Mouse (Mus musculus) kidney, adult 8-10 months (tissue): ENCODE data around the gene Cbx4.

Experiments
- DNase-seq, 2 experiments: peaks; one replicate each; pipeline ENCODE4 v3.0.0; 2022

Cbx4 gene

DNA sequence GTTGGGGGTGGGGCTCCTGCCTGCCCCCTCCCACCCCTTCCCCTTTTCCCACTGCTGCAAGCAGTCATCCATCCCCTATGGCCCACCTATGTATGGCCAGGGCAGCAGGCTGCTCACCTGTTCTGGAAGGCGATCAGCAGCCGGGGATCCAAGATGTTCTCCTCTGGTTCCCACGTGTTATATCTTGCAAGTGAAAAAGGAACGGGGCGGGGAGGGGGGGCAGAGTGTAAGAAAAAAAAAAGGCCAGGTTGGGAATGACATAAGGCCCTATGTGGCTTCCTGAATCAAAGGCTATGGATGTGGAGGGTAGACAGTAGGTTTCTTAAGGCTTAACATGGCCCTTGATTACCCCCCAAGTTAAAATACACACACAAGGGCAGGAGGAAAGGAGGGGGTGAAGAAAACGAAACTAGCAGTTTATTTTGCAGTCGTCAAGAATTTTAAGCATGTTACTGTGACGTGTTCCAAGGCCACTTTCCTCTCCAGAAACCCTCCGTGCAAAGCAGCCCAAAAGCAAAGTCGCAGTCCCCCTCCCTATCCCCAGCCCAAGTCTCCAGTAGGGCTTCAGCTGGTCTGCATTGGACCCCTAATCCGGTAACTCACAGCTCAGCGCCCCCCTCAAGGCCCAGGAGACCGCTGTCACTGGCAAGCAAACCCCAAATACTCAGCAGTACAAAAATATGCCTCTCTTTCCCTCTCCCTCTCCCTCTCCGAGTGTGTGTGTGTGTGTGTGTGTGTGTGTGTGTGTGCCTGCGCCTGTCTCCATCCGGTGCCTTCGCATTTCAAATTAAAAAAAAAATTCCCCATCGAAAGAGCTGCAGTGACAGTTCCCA, 1.4 kb downstream of the Cbx4 start:
- DNase-seq: peak in 1 of 2 experiments; percentile 22

DNA sequence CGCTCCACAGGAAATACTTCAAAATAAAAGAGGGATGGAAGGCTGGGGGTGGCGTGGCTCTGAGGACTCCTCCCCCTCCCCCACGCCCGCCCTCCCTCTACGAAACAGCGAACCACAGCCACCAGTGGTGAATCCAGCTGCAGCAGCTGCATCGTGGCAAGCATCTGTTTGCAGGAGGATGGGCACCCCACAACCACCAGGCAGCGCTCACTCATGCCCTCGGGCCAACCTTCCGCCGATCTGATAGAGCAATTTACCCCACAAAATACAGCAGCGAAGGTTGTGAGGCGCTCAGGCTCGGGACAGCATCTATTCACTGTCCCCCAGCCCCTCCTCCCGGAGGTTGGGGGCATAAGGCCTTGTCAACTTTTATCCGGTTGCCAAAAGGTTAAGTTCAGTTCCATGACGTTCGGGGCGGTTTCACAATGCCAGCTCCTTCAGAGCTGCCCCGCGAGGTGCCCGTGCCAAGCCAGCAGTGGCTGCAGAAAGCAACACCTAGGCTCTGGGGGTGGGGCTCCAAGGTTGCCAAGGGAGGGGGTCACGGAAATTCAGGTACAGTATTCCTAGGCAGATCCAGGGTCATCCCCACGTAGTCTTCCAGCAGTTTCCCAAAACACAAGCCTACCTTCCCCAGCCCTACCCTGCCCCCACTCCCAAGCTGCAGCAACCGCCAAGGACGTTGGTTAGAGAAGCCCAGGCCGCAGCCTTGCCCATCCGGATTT, 2.1 kb downstream of the Cbx4 start:
- peak; percentile 65 to 67 for DNase-seq

DNA sequence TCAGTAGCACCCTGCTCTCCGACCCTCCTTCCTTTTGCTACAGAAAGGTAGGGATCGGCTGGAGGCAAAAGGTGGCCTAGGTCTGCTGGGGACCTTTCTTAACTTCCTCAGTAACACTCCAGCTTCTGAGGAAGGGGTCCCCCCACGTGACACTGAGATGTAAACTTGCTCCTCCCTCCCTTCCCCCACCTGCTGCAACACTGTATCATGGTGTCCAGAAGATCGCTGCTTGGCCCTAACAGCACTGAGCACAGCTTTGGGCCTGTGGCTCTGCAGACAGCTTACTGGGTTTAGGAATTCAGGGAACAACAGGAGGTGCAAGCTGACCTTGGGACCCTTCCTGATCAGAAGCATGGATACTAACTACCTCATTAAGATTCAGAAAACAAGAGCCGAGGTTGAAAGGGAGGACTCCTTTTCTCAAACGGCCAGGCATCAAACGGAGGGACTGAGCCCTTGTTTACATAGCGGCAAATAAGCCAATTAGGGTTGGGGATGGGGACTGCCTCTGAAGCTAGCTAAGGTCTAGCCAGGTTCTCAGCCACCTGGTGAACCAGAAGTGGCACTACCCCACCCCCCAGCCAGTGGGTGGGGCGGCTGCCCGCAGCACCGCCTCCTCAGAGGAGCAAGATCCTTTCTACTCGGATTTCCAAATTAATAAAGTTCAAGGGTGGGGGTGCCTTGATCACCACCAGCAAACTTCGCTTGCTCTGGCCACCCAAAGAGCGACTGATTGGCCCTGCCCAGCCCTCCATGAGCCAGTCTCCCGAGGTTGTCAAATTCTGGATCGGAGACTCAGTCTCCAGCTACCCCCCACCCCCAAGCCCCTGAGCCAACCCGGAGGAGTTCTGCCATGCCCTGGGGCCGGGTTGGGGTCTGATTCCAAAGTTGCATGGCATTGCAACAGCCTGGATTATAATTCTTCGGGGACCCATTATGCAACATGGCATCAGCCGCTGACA, 3.1 kb downstream of the Cbx4 start:
- DNase-seq: peak in 1 of 2 experiments; percentile 41

DNA sequence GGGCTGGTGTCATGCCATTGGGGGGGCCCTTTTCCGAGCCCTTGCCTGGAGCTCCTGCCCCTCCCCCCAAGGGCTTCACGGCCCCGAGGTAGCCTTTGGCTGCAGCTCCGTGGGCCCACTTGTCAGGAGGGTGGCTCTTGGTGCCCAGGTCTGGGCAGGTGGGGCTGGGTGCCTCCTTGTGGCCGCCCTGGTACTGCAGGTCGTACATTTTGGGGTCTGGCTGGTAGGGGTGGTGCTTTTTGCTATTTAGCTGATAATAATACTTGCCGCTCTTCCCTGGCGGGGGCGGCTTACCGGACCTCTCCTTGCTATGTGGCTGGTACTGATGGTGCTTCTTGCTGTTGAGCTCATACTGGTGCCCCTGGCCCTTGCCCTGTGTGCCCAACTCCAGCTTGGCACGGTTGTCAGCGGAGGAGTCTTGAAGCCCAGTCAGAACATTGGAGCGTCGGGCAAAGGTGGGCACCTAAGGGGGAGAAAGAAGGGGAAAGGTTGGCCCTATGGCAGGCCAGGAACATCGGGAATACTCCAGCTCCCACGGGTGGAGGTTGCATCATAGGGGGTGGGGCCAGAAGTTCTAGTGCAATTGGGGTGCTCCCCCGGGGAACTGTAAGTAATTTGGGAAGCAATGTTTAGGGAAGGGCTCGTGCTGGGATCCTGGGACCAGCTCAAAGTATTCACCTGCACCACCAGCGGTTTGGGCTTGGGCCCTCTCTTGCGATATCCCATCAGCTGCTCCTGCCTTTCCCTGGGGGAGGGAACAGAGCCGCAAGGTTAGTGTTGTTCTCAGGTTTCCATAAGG, 4.0 kb downstream of the Cbx4 start:
- DNase-seq: peak in 1 of 2 experiments; percentile 56

DNA sequence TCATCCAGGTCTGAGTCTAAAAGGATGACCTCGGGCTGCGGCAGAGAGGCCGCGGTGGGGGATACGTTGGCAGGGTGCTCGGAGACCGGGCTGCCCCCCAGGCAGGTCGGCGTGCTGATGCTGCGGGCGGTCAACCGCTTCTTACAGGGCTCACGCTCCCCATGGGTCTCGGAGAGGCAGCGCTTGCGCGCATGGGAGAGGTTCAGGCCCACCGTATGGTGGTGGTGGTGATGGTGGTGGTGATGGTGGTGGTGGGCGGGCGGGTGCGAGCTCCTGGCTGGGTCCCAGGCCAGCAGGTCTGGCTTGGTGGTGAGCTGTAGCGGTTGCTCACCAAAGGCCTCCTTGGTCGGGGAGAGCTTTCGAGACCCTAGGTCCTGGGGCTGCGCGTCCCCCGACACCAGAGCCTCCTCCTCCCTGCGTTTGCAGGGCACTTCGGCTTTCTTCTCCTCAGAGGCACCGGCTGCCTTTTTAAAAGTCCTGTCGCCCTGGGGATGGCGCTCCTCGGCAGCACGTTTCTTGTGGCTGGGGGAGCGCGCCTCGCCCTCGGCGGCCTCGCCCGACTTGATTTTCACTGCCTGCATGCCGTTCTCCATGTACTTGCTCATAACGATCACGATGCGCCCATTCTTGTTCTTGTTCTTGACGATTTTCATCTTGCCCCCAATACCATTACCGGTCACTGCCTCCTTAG, 4.7 kb downstream of the Cbx4 start:
- DNase-seq: no peak

DNA sequence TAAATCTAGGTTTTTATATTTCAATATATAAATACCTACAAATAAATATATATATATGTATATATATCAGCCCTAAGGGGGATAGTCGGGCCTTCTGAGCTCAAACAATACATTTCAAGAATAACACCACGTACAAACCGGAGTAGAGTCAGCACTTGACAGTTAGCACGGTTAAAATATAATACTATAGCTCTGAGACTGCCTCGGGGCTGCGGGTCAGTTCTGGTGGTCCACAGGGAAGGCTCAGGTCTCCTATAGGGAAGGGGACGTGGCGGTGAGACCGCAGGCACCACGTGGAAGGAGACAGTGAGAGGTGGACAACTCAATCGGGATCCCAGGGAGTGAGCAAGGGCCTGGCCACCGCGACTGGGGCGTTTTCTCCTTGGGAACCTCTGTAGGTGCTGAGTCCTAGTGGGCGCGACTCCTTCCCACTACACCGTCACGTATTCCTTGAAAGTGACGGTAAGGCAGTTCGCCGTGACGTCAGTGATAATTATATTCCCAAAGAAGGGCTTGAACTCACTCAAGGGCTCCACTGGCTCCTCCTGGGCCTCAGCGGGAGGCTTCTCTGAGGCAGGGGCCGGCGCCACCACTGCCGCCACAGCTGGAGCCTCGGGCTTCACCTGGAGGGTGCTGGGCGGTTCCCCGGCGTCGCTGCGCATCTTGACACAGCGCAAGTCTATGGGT, 5.4 kb downstream of the Cbx4 start:
- DNase-seq: no peak

DNA sequence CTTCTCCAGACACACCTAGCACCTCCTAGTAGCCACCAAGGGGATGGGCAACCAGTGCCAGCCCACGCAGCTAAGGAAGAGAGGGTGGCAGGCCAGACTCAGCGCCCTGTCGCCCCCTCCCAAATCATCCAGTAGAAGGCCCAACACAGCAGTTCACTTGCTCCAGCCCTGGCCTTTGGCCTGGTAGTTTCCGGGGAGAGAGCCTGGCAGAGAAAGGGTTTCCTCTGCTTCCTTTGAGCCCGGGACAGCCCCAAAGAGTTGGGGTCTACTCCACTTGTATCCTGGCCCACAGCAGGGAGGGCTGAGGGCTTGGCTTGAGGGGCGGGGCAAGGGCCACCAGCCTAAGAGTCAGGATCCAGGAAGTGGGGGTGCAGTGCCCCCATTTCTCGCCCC, 6.6 kb downstream of the Cbx4 start:
- DNase-seq: no peak

DNA sequence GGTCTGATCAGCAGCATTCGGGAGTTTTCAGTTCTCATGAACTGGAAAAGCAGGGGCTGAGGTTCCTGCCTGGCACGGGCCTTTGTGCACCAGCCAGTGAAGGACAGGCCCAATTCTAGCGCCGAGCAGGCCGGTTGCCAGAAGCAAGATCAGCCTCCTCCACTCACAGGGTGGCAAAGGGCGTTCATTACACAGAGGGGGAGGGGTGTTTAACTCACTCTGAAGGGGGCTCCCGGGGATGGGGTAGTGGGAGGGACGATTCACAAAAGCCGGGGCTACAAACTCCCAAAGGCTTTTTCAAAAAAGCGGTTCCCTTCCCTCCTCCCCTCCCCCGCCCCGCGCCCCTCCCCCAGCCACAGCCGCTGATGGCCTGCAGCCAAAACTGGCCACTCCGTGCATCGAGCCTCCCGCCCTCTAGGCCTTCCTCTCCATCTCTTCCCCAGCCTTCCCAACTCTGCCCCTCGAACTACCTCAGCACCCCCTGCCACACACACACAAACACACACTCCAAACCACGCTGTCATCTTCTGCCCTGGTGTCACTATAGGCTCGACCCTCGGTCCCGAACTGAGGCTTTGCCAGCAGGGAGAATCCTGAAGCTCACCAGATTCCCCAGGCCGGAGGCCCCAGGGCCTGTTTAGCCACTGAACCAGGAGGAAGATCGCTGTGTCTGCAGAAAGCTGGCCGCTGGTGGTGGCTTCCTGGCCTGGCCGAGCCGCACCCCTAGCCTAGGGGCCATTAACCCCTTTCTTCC, 7.2 kb downstream of the Cbx4 start:
- peak; percentile 75 to 78 for DNase-seq

DNA sequence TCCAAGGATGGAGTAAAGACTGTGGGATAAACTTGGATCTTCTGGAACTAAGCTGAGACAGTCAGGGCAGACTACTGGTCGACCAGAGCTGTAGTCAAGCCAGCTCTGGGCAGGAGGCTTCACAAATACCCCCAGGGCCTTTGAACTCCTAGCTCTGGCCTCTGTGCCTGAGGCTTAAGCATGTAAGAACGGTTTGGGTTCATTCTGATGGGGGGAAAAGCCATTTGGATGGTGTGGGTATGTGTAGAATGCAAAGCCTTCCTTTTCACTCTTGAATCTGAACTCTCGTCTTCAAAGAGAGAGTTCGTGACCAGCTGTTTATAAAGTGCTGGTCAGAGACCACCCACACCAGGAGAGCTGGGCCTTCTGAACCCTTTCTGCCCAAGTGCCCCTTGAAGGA, 8.3 kb downstream of the Cbx4 start:
- DNase-seq: no peak

DNA sequence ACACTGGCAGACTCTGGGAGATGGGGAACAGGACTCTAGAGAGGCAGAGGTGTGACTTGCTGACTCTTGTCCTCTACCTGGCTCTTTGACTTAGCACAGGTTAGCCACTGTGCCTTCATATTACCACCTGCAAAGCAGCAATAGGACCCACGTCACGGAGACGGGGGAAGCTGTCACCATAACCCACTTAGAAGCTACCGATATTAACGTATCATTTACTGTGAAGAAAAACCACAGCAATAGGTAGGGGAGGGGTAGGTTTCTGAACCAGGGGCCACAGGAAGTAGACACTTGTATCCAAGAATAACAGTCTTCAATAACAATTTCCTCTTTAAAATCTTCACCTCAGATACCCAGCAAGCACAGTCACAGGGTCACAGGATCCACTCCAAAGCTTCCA, 10.2 kb downstream of the Cbx4 start:
- no peak for DNase-seq

DNA sequence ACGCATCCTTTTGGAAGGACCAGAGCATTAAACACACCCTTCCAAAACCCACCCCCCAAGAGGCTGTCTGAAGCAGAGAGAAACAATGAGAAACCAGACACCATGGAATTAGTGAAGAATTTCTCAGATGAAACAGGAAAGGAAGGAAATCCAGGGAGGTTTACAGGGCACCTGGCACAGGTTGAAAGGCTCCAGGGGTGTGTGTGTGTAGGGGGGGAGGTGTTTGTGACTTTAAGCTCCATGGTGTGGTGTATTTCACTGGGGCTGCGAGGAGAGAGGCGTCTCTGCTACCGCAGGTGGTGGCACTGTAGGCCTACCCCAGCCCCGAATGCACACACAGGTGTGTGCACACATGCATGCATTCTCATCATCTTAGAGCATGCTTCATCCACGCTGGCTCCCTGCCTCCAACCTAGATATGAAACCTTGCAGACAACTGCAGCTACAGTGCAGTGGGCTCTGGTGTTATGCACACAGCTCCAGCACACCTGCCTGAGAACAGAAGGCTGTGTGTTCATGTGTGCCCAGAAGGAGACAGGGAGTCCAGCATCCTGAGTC, 12.1 kb downstream of the Cbx4 start:
- no peak for DNase-seq

DNA sequence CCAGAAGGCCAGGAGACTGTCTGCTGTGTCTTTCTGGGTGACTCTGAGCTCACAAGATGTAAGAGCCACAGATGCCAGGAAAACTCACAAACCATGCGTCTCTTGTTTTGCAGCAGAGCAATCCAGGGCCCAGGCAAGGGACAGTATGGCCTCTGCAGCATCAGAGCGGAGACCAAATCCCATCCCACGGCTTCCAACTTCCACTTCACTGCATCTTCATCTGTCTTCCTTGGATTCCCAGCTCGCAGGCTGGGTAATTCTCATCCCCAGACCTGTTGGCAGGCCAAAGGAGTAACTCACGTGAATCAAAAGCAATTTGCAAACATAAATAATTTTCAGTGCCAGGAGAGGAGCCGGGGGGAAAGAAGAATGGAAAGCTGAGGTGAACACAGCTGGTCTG, 13.0 kb downstream of the Cbx4 start:
- DNase-seq: no peak

DNA sequence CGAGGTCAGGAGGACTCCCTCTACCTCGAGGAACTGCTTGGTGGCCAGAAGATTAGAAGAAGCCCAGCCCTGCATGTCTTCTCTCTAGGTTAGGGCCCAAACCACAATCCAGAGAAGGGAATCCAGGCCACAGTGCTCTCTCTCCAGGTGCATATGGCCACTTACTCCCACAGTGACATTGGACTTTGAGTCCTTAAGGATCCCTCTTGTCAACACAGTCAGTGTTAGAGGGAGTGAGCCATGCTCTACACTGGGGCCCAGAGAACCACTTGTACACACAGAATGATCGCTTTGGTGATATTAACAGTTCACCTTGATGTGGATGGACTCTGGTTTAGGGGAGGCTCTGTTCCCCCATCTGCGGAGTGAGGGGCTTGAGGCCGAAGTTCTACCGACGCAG, 13.8 kb downstream of the Cbx4 start:
- no peak for DNase-seq

DNA sequence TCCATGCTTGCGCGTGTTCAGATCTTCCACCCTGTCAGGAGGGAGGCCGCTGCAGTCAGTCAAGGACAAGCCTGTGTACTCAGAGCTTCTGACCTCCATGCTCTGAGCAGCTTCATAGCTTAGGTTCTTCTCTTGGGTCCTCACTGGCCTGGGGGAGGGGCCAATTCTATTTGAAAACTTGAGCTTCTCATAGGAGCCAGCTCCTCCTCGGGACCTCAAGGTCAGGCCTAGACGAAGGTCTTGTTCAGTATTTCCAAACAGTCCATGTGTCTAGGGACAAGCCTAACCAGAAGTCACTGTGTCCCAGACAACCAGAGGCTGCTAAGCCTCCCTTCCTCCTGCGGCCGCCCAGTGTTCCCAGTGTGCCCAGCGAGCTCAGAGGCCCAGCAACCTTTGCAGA, 19.2 kb downstream of the Cbx4 start:
- DNase-seq: no peak

DNA sequence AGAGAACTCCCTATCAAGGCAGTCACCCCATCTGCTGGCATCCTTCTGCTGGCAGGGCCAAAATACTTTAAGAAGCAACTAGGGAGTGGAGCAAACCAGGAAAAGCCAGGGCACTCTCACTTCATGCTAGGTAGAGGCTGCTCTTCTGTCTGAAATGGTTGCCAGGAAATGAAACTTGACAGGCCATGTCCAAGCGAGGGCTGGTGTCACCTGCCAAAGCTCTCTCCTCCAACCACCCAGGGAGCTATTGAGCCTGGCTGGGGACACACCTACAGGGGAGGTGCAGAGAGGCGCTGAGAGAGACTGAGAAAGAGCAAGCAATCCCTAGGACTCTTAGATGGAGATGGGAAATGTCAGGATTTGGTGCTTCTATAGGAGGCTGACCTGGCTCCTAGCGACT, 26.8 kb downstream of the Cbx4 start:
- no peak for DNase-seq

DNA sequence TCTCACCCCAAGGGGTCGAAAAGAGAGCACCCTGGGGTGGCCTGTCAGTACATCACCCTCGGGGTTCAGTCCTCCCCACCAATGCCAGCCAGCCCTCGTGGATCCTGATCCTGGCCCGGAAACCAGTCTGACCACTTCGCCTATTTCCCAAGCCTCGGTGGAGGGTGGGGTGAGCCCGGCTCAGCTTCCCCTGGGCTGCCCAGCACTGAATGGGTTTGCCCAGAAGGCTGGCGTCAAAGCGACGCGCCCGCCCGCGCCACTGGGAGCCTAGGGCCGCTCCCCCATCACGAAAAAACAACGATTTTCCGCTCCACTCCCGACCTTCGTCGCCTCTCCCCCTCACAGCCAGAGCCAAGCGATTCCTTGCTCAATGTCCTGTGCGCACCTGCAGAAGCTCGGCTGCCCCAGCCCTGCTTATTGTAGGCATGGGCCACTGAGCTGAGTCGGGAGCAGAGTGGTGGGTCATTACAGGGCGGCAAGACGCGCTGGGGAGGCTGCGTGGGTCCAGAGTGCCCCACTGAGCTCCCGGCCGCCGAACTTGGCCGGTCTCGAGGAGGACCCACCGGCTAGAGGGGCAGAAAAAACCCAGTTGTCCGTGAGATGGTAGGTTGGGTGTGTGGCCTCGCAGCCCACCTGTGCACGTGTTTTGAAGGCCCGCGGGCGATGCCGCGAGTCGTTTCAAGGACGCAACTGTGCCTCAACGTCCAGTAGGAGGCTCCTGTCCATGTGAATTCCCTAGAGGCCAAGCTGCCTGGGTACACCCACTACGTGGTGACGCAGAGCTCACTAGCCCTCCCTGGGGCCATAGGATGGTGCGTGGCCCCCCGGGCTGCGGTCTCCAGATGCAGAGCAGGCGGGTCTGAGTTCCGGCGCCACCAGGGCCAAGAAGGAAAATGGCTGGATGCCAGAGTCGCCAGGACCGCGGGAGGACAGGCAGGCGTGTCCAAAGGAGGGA, 27.7 kb downstream of the Cbx4 start:
- no peak for DNase-seq

DNA sequence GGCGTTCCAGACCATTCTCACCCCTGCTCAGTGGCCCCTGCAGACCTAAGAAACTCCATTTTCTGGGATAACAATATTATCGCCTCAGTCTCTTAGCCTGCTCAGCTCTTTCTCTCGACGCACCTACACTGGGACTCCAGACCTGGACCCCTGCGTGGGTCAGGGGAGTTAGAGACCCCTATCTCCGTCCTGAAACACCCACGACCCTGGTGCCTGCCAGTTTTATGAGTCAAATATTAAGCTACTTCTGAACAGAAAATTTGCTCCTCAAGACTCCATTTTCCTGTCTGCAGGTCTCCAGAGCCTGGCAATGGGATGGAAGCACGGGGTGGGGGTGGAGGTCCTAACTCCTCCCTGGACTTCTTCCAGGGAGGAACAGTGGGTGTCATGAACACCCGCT, 28.7 kb downstream of the Cbx4 start:
- DNase-seq: no peak

DNA sequence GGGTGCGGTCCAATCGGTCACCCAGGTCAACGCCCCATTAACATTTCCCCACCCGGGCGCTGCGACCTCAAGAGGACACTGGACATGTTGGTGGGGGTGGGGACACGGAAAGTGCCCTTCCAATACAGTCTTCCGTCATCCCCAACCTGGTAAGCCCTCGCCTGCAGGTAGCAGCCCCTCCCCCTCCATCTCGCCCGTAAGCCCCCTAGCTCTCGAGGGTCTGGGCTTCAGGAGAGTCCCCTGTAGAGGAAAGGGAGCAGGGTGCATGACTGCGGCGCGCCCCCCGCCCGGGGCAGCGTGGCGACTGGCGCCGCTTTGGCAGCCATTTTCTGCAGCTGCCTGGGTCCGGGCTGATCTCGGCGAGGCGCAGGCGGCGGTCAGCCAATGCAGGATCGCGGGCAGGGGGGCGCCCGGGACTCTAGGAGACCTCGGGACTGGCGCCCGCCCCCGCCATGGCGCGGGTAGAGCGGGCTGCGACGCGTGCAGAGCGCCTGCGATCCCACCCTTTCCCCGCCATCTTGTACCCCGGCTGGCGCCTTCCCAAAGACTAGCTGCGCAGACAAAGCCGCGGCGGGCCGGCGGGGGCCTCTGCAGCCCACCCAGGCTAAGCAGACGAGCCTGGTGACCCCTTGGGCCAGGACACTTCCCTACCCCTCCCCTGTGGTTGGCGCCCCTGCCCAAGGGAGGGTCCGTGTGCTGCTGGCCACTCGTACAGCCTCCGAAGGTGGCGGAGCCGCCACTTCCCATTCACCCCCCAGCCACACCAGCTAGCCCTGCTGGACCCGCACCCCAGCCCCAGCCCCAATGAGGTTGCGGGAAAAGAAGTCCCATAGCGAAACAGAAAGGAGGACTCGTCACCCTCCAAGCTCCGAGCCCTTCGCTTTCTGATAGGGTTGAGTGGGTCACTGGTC, 29.5 kb downstream of the Cbx4 start:
- DNase-seq: no peak
